Mouse (Mus musculus): Measurements from ENCODE around the gene Cep135. TPM values are rescaled to one million over a fixed set of nuclear protein-coding genes. Genes with fewer than 3 reads are reported as not detected.

Cep135 gene
- polyA plus RNA-seq, 1 experiment = 1.1 TPM

DNA sequence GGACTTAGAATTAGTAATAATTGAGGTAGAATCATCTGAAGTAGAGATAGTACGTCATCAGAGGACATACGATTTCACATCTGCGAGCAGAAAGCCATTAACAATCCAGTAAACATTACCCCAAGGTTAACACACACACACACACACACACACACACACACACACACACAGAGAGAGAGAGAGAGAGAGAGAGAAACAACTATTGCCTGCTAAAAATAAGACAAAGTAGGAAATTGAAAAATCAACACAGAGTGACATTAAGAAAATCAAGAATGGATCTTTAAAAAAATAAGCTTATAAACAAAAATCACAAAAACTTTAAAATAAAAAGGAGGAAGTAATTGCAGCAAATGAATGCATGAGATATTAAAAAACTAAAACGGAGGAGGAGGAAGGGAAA, 61.4 kb downstream of the Cep135 start:
- no peak overlapping the region for H3K4me2 ChIP-seq (ENCODE audit: low read depth)
- no peaks in the 10 kb centered on the region for H3K27me3 ChIP-seq (ENCODE audit: control insufficient read depth, insufficient read depth, insufficient read length)
- H3K36me3 ChIP-seq (ENCODE audit: control insufficient read depth, insufficient read depth) = peaks cover 2% of the 10 kb centered on the region
- no peak for TF ChIP-seq MAX (IDR thresholded peaks at IDR 0.05; ENCODE audit: low read depth)
- TF ChIP-seq TCF3 (IDR thresholded peaks at IDR 0.05; ENCODE audit: insufficient read length, low read depth) = no peak
- no peak for TF ChIP-seq REST (IDR thresholded peaks at IDR 0.05; ENCODE audit: insufficient read depth, insufficient read length)
- H3ac ChIP-seq (ENCODE audit: control insufficient read depth, insufficient read length) = no peak overlapping the region
- no peaks in the 10 kb centered on the region for H3K79me2 ChIP-seq (ENCODE audit: control insufficient read depth, insufficient read depth)
- no peak overlapping the region for H3K4me3 ChIP-seq

DNA sequence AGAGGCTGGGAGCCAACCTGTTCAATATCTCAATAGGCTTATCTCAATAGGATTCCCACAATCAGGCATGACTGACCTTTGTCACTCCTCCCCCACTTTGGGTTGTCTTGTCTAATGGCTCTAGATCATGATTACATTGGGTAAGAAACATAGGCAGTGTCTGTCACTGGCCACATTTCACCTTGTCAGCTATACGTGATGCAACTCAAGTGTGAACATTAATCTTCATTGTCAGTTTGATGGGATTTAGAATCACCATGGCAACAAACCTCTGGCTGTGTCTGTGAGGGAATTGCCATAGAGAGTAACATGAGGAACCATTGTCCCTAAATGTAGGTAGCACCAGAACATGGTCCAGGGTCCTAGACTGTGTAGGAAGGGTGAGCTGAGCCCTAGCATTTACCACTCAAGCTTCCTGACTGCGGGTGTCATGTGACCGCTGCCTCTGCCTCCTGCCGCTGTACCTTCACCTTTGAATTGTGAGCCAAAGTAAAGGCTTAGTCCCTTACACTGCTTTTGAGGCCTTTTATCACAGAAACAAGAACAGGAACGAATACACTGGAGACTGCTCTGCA, 62.7 kb downstream of the Cep135 start:
- no peaks in the 10 kb centered on the region for H3K79me2 ChIP-seq (ENCODE audit: control insufficient read depth, insufficient read depth)

GRCm38 (mm10) chr5:76656212-76656611, 67.7 kb downstream of the Cep135 start, which contains the start of gene C530008M17Rik:
TSS of gene C530008M17Rik (plus strand) at chr5:76656512.
- Histone ChIP-seq H3K27me3 (ENCODE audit: control insufficient read depth, insufficient read depth, insufficient read length) (no peaks in the 10 kb centered on the region), H3K79me2 (ENCODE audit: control insufficient read depth, insufficient read depth) (no peaks in the 10 kb centered on the region), H3K4me3 (peak within 1 kb of the TSS; percentile 28), H3ac (ENCODE audit: control insufficient read depth, insufficient read length) (peak within 1 kb of the TSS; percentile 14), H3K4me2 (ENCODE audit: low read depth) (peak within 1 kb of the TSS; percentile 89), H3K36me3 (ENCODE audit: control insufficient read depth, insufficient read depth) (no peaks in the 10 kb centered on the region)
- no peak for TF ChIP-seq SRF (IDR thresholded peaks at IDR 0.05; ENCODE audit: control insufficient read depth, insufficient read length, low read depth)
- TF ChIP-seq E2F4 (IDR thresholded peaks at IDR 0.05; ENCODE audit: insufficient read depth) = no peak
- TF ChIP-seq POLR2A (IDR thresholded peaks at IDR 0.05; ENCODE audit: insufficient read length, low read depth) = no peak
- TF ChIP-seq MYOG (IDR thresholded peaks at IDR 0.05; ENCODE audit: control insufficient read depth in 1 of 3, insufficient read depth in 1 of 3, insufficient read length in 2 of 3, low read depth in 2 of 3) = no peak
- TF ChIP-seq POLR2AphosphoS2 (IDR thresholded peaks at IDR 0.05; ENCODE audit: insufficient read length, low read depth) = no peak
- TF ChIP-seq MAX (IDR thresholded peaks at IDR 0.05; ENCODE audit: low read depth) = no peak
- no peak for TF ChIP-seq USF1 (IDR thresholded peaks at IDR 0.05; ENCODE audit: low read depth)
- TF ChIP-seq CEBPB (IDR thresholded peaks at IDR 0.05; ENCODE audit: insufficient read depth, poor library complexity, severe bottlenecking) = no peak
- no peak for TF ChIP-seq TCF3 (IDR thresholded peaks at IDR 0.05; ENCODE audit: insufficient read length, low read depth)
- no peak for TF ChIP-seq TCF12 (IDR thresholded peaks at IDR 0.05; ENCODE audit: insufficient read depth, poor library complexity, severe bottlenecking)
- no peak for TF ChIP-seq REST (IDR thresholded peaks at IDR 0.05; ENCODE audit: insufficient read depth, insufficient read length)

More for the DNA sequence above, 62.7 kb downstream of the Cep135 start:
- no peaks in the 10 kb centered on the region for H3K27me3 ChIP-seq (ENCODE audit: control insufficient read depth, insufficient read depth, insufficient read length)
- H3K4me3 ChIP-seq = no peak overlapping the region
- H3K4me2 ChIP-seq (ENCODE audit: low read depth) = no peak overlapping the region
- H3ac ChIP-seq (ENCODE audit: control insufficient read depth, insufficient read length) = no peak overlapping the region
- no peak for TF ChIP-seq MYOD1 (IDR thresholded peaks at IDR 0.05; ENCODE audit: control insufficient read depth in 1 of 3, insufficient read length in 2 of 3, low read depth in 2 of 3)
- no peak for TF ChIP-seq MAX (IDR thresholded peaks at IDR 0.05; ENCODE audit: low read depth)
- TF ChIP-seq CEBPB (IDR thresholded peaks at IDR 0.05; ENCODE audit: insufficient read depth, poor library complexity, severe bottlenecking) = no peak
- TF ChIP-seq POLR2A (IDR thresholded peaks at IDR 0.05; ENCODE audit: insufficient read length, low read depth) = no peak
- no peak for TF ChIP-seq TCF3 (IDR thresholded peaks at IDR 0.05; ENCODE audit: insufficient read length, low read depth)
- no peak for TF ChIP-seq MYOG (IDR thresholded peaks at IDR 0.05; ENCODE audit: control insufficient read depth in 1 of 3, insufficient read depth in 1 of 3, insufficient read length in 2 of 3, low read depth in 2 of 3)
- TF ChIP-seq E2F4 (IDR thresholded peaks at IDR 0.05; ENCODE audit: insufficient read depth) = no peak
- no peaks in the 10 kb centered on the region for H3K36me3 ChIP-seq (ENCODE audit: control insufficient read depth, insufficient read depth)

- TF ChIP-seq CEBPB (IDR thresholded peaks at IDR 0.05; ENCODE audit: insufficient read depth, poor library complexity, severe bottlenecking) = no peak
- no peak for TF ChIP-seq TCF12 (IDR thresholded peaks at IDR 0.05; ENCODE audit: insufficient read depth, poor library complexity, severe bottlenecking)
- TF ChIP-seq REST (IDR thresholded peaks at IDR 0.05; ENCODE audit: insufficient read depth, insufficient read length) = no peak
- TF ChIP-seq POLR2A (IDR thresholded peaks at IDR 0.05; ENCODE audit: insufficient read length, low read depth) = peak; percentile 37
- TF ChIP-seq USF1 (IDR thresholded peaks at IDR 0.05; ENCODE audit: low read depth) = no peak
- TF ChIP-seq MYOD1 (IDR thresholded peaks at IDR 0.05; ENCODE audit: control insufficient read depth in 1 of 3, insufficient read length in 2 of 3, low read depth in 2 of 3) = peak in 1 of 3 experiments; percentile 11
- TF ChIP-seq E2F4 (IDR thresholded peaks at IDR 0.05; ENCODE audit: insufficient read depth) = no peak
- no peak for TF ChIP-seq MAX (IDR thresholded peaks at IDR 0.05; ENCODE audit: low read depth)
- TF ChIP-seq SRF (IDR thresholded peaks at IDR 0.05; ENCODE audit: control insufficient read depth, insufficient read length, low read depth) = no peak
- TF ChIP-seq TCF3 (IDR thresholded peaks at IDR 0.05; ENCODE audit: insufficient read length, low read depth) = no peak
- peak overlapping the region; percentile 89 for H3K4me2 ChIP-seq (ENCODE audit: low read depth)
- H3ac ChIP-seq (ENCODE audit: control insufficient read depth, insufficient read length) = peak overlapping the region; percentile 14
- H3K79me2 ChIP-seq (ENCODE audit: control insufficient read depth, insufficient read depth) = no peaks in the 10 kb centered on the region
- H3K4me3 ChIP-seq = peak overlapping the region; percentile 28
- no peaks in the 10 kb centered on the region for H3K36me3 ChIP-seq (ENCODE audit: control insufficient read depth, insufficient read depth)
- no peaks in the 10 kb centered on the region for H3K27me3 ChIP-seq (ENCODE audit: control insufficient read depth, insufficient read depth, insufficient read length)
Measured at GRCm38 (mm10) chr5:76657245-76658083, 69.0 kb downstream of the Cep135 start.
